Mouse (Mus musculus) lung, postnatal 25 days (tissue): ENCODE results near the gene Rorb.

ENCODE experiments used
- DNase-seq: peaks from one replicate; pipeline ENCODE4 v3.0.0; 2022; ENCODE audit warnings: low spot score

Gene Rorb

GRCm38 (mm10) chr19:19005144-19005543, 105.9 kb downstream of the Rorb start:
- DNase-seq, result no peak

DNA sequence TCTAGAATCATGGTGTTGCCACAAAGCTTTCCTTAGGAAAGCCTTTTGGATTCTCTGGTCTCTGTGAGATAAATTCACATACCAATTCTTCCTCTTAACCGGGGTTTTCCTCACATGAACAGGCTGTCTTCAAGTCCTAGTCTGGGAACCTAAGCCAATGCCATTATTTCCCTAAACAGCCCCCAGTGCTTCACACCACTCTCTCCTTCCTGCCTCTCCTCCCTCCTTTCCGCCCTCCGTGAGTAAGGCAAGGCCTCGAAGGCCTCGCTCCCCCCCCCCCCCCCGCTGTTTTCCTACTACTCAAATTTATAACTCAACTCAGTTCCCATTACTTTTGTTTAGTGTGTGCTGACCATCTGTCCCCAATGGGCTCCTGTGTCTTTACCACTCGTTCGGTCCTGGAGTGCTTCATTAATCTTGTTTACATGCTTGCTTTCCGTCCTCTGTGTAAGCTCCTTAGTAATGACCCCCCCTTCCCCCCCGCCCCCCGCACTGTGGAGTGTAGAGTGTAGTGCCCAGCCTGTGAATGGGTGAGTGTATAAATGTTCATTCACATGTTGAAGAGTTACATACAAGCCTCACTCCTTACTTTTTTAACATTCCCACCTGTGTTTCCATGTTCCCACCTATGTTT, 106.9 kb downstream of the Rorb start:
- no peak for DNase-seq

DNA sequence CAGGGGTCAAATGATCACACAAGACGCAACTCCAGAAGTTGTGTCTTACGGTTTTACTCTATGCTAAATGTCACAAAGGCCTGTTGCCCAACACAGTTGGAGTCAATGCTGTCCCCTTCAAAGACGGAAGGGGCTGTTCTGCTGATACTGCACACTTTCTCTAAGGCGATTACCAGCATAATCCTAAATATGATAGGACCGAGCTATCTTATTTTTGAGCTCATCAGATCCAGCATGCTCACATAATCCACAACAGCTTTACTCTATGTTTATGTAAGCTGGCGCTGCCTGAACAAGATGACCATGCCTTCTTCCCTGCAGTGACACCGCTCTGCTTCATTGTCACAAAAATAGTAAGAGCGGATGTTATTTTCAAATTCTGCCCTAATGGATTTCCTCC, 112.0 kb downstream of the Rorb start:
- no peak for DNase-seq

- no peak for DNase-seq
These were observed 113.3 kb downstream of the Rorb start for GRCm38 (mm10) chr19:18997711-18998110.

- no peak for DNase-seq
These were observed 131.0 kb downstream of the Rorb start for GRCm38 (mm10) chr19:18979996-18980395.

- DNase-seq, result peak; percentile 24
These were observed 136.0 kb downstream of the Rorb start for GRCm38 (mm10) chr19:18974796-18975660.

- no peak for DNase-seq
These were observed 141.6 kb downstream of the Rorb start for GRCm38 (mm10) chr19:18969386-18969785.

DNA sequence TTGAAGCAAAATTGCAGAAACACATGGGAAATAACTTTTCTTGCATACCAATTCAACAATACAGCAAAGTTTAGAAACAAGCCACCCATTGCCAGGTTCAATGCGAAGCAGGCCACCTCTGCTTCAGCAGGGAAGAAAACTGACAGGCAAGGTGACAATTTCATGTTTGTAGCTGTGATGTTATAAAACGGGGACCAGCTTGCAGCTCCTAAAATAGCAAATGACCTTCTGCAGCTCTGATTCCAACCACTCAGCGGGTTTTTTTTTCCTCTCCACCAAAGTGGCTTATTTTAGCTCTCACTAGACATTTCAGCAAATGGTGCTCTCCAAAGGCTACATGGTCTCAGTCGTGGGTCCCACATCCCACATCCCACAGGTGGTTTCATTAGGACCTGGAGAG, 143.7 kb downstream of the Rorb start:
- DNase-seq, result no peak

DNA sequence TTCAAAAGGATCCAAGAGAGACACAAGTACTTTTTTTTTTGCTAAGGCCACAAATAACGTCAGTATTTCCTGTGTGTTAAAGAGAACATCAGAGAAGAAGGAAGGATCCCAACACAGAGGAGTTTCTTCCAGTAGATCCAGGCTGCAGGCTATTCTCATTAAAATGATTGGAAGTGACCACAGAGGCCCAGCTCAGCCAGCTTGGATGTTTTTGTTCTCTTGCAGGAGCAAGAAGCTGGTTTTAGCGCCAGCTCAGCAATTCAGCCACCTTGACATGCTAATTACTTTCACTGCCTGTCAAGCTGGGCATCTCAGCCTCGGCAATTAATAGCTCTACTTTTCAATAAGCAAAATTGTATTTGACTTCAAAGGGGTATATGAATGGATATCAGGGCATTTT, 151.1 kb downstream of the Rorb start:
- DNase-seq, result no peak

DNA sequence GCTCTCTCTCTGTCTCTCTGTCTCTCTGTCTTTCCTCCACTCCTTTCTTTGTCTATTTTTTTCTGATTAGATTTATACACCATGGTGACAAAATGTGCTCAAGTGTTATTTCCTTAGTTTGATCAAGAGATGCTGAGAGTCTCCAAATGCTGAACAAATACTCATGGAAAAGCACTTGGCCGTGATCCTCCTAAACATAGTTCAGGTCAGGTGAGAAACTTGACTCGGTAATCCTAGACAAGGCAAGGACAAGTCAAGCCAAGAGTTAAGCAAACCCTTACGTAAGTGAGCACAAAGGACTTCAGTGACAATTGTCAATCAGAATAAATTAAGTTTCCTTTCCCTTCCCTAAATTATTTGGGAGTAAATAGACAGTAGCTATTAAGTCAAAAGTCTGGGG, 158.2 kb downstream of the Rorb start:
- peak; percentile 74 for DNase-seq

- no peak for DNase-seq
These were observed 163.8 kb downstream of the Rorb start for GRCm38 (mm10) chr19:18947193-18947592.

DNA sequence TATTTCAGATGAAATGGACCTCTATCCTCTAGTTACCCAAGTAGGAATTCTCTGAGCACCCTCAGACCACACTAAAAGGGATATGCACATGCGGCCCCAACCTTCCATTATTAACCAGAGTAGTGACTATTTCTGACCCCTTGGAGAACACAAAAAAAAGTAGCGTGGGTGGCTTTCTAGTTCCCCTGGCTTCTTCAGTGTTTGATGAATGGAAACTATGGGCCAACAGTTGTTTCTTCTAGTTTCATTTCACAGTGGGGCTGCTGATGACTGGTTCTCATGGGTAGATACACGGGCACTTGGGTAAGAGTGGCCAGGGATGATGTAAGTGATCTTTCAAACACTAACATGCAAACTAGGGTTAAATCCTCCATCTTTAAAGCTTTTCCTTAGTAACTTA, 165.7 kb downstream of the Rorb start:
- DNase-seq, result no peak

DNA sequence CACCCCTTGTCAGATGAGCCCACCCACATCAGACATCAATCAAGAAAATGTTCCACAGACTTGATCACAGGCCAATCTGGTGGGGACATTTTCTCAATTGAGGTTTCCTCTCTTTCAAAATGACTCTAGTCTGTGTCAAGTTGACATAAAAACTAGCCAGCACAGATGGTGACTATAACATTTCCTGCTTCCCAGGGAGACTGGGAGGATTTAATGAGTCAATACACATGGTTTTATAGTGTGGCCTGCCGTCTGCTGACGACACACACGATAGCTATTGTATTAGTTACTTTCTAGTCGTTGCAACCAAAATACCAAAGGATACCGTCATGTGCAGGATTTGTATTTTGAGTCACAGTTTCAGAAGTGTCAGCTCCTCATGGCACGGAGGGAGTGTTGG, 169.6 kb downstream of the Rorb start:
- no peak for DNase-seq

GRCm38 (mm10) chr19:18911755-18912340, 199.1 kb downstream of the Rorb start:
- DNase-seq, result no peak

- DNase-seq, result no peak
These were observed 201.4 kb downstream of the Rorb start for GRCm38 (mm10) chr19:18909641-18910040.

GRCm38 (mm10) chr19:18905511-18905910, 205.5 kb downstream of the Rorb start:
- no peak for DNase-seq

DNA sequence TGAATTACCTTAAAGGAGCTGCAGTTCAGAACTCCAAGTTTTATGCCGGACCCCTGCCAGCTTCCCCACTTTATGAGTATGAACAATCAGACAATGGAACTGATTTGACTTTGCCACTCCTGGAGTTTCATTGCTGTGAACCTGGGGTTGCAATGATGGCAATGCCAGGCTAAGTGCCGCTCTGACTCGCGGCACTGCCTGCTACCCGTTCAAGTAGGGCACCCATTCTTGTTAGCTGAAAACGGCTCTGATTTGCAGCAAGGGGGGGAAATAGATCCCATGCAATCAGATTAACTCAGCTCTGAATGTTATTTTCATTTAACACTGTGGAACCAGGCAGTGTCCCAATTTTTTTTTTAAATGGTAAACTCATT, 208.3 kb downstream of the Rorb start:
- DNase-seq, result no peak

DNA sequence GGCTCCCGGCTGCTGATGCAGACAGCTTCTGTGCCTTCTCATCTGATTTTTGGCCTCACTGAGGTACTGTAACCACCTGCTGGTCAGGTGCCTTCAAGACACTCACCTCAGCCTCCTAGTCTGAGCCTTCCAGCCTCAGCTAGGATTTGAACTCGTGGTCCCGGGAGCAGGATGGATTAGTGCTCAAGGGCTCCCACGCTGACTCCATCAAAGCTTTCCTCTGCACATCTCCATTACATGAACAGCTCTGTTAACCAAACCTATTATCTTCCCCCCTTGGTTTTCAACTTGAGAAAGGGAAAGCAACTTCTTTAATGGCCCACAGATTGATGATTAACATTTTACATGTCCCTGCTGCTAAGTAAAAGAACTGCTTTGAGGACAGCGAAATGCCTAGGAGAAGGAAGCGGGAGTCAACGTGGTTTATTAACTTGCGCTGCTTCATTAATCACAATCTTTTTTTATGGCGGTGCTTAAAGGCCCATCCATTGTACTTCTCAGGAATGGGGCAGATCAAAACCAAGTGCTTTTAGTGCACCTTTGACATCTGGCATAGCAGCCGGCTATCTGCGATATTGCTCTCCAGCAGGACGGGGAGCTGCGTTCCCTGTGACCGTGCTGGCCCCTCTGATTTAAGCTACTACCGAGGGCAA, 208.8 kb downstream of the Rorb start:
- no peak for DNase-seq

DNA sequence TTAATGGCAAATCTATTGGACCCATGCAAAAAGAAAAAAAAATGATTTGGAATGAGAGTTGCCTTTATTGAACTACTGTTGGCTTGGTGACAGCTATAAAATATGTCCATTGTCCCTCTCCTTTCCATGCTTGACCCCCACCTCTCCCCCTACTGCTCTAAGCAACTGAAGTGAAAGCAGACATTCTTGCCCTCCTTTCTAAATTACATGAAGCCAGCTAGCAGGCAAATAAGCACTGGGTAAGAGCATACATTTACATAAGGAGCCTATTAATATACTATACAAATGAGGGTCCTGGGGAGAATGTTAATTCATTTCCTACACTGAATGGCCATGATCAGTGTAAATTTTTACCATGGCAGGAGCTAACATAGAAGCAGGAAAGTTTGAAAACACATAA, 212.8 kb downstream of the Rorb start:
- DNase-seq, result no peak

DNA sequence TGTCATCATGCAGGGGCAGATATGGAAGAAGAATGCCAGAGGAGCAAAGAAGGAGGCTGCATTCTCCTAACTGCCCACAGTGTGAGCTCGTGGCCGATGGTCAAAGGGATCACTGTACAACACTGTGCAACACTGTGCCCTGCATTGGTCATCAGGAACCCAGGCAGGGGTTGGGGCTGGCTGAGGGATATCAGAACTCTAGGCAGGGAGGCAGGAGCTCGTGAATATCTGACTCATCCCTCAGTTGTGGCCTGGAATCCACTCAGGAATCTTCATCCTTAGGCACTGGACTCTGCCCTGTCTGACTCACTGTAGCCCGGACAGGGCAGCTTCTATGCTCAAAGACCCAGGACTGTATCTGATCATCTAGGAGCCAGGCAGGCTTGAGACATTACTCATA, 220.8 kb downstream of the Rorb start:
- no peak for DNase-seq

DNA sequence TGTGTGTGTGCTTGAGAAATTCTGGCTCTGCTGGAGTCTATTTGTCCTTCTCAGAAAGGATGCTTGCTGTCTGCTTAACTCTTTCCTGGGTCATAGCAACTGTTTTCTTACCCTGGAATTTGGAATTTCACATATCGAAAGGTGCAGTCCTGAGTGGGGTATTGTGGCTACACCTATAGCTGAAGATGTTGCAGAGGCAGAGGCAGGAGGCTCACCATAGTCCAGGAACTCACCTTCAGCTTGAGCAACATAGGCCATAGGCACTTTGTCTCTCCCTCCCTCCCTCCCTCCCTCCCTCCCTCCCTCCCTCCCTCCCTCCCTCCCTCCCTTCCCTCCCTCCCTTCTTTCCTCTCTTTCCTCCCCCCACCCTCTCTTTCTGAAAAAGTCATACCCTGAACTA, 221.4 kb downstream of the Rorb start:
- no peak for DNase-seq

DNA sequence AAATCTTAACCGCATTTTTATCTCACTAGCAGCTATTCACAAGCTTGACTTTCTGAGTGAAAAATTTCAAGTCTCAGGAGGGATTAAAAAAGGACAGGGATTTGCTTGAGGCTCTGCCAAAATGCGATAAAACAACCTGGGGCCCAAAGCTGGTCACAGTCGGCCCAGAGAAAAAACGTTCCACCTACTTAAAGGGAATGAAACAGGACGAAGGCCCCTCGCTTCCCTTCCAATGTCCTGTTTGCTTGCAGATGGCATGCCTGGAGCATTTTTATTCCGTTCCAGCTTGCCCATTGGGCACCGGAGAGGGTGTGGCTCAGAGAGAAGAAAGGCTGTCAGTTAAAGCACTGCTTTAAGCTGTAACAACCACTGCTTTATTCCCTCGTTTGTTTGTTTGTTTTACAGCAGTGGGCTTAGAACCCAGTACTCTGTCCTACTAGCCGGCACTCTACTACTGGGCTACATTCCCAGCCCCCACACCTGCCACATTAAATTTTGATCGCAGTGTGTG, 221.8 kb downstream of the Rorb start:
- DNase-seq, result no peak
